Mouse (Mus musculus) lung, postnatal 14 days (tissue): ENCODE measurements around the gene Klf13.

Experiments used
- DNase-seq: peaks from one replicate; pipeline ENCODE4 v3.0.0; 2021

Gene Klf13

GRCm38 (mm10) chr7:63947514-63948487 lies 9.1 kb upstream of the Klf13 start:
- DNase-seq = no peak

- no peak for DNase-seq
These were observed 5.2 kb upstream of the Klf13 start for GRCm38 (mm10) chr7:63943946-63944345.

GRCm38 (mm10) chr7:63941501-63941900 lies 2.8 kb upstream of the Klf13 start:
- DNase-seq = no peak

GRCm38 (mm10) chr7:63941050-63941449 lies 2.3 kb upstream of the Klf13 start:
- DNase-seq = no peak

- no peak for DNase-seq
These were observed 1.6 kb upstream of the Klf13 start for GRCm38 (mm10) chr7:63940321-63940720.

- DNase-seq = peak; percentile 82
These were observed 759 bp upstream of the Klf13 start for GRCm38 (mm10) chr7:63939397-63939951.

- no peak for DNase-seq
These were observed 425 bp downstream of the Klf13 start for GRCm38 (mm10) chr7:63938066-63938913.

- DNase-seq = peak; percentile 93
These were observed 1.3 kb downstream of the Klf13 start for GRCm38 (mm10) chr7:63937236-63938065.

GRCm38 (mm10) chr7:63936986-63937235 lies 1.8 kb downstream of the Klf13 start:
- no peak for DNase-seq

GRCm38 (mm10) chr7:63936188-63936985 lies 2.3 kb downstream of the Klf13 start:
- peak; percentile 91 for DNase-seq

- no peak for DNase-seq
These were observed 2.9 kb downstream of the Klf13 start for GRCm38 (mm10) chr7:63935809-63936187.

- DNase-seq = no peak
These were observed 4.2 kb downstream of the Klf13 start for GRCm38 (mm10) chr7:63934530-63934929.

GRCm38 (mm10) chr7:63933905-63934304 lies 4.8 kb downstream of the Klf13 start:
- no peak for DNase-seq

- DNase-seq = no peak
These were observed 6.3 kb downstream of the Klf13 start for GRCm38 (mm10) chr7:63932461-63932860.

GRCm38 (mm10) chr7:63930766-63931165 lies 7.9 kb downstream of the Klf13 start:
- DNase-seq = no peak

- DNase-seq = no peak
These were observed 8.6 kb downstream of the Klf13 start for GRCm38 (mm10) chr7:63930132-63930531.

- peak; percentile 56 for DNase-seq
These were observed 9.6 kb downstream of the Klf13 start for GRCm38 (mm10) chr7:63929080-63929479.

- no peak for DNase-seq
These were observed 11.6 kb downstream of the Klf13 start for GRCm38 (mm10) chr7:63927121-63927520.

GRCm38 (mm10) chr7:63926492-63926891 lies 12.2 kb downstream of the Klf13 start:
- no peak for DNase-seq

GRCm38 (mm10) chr7:63925413-63926360 lies 13.0 kb downstream of the Klf13 start:
- no peak for DNase-seq
